Mouse (Mus musculus): ENCODE results near the gene Slc26a8.

The Slc26a8 gene

DNA sequence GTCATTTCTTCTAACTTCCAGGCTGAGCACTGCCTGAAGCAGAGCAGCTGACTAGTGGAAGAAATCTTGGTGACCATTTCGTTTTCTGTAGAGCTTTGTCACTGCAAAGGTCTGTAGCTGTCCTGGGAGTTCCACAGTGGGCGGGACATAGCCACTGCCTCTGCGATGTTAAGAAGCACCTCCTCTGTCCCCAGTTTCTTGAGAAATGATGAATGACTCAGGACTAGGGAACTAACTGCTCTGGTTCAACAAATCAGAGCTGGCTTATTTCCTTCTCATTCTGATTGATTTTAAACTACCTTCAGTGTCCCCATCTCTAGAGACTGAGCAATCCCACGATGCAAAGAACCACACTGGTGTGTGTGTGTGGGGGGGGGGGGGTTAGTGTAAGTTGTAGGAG lies 45.9 kb downstream of the Slc26a8 start:
- DNase-seq (ENCODE audit: extremely low read depth, insufficient read length, low spot score) = no peak

DNA sequence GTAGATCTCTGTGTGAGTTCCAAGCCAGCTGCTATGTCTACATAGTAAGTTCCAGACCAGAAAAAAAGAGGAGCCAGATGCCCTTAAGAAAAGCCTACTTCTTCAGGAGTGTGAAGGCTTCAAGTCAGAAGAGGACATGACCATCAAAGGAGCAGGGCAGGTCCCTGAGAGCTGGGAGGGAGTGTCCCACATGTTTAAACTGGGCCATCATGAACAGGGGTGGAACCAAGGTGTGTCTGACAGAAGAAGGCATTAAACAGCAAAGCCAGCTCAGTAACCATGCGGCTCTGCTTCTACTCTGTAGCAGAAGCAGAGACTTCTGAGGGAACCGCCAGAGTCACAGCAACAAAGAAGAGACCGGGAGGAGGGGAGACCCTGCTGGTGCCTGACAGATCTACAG lies 46.3 kb downstream of the Slc26a8 start:
- no peak for DNase-seq (ENCODE audit: extremely low read depth, insufficient read length, low spot score)

DNA sequence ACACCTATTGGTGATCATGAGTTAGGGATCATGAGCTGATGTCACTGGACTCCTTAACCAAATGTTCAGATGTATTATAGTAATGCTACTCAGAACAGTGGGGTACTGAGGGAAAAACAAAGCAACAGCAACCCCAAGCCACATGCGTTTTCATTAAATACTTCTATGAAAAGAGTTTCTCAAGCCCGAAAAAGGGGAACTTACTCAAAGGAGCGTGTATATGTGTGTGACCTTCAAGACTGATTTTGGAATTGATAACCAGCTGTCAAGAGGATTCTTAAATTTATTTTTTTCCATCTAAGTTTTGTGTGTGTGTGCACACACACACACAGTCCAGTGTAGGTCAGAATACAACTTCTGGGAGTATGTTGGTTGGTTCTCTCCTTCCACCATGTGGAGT lies 49.9 kb downstream of the Slc26a8 start:
- DNase-seq (ENCODE audit: extremely low read depth, insufficient read length, low spot score) = no peak

DNA sequence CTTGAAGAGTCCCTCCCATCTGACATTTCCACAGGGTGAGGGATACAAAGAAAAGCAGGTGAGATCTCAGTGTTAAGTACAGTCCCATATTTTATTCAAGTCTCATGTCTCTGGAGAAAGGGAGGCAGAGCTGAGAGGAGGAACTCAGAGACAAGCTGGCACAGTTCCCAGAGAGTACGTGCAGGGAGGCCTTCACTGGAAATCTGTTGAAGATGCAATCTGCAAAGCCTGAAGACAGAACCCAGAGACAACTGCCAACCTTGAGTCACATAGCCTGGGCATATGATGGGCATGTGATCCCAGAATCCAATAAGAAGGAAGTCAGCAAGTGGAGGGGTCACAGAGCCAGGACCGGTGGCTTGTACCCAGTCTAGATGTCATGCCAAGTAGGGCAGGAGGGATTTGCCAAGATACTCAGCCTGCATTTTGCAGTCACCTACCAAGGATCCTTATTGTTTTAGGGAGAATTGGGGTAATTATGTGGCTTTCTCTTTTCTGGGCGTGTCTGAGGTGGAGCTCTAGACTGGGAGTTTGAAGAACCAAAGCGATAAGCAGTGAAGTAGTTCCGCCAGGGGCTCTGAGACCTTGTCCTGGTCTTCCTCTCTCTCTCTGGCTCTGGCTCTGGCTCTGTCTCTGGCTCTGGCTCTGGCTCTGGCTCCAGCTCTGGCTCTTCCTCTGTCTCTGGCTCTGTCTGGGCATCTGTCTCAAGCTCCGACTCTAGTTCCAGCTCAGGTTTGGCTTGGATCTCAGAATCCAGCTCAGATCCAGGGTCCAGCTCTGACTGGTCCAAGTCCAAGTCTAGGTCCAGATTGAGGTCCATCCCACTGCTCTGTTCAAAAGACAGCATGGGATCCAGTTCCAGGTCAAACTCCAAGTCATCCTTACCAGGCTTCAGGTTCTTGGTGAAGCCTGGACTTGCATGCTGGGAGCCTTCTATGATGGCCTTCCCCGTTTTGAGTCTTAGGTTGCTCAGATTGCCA lies 52.0 kb downstream of the Slc26a8 start:
- DNase-seq (ENCODE audit: extremely low read depth, insufficient read length, low spot score) = no peak

DNA sequence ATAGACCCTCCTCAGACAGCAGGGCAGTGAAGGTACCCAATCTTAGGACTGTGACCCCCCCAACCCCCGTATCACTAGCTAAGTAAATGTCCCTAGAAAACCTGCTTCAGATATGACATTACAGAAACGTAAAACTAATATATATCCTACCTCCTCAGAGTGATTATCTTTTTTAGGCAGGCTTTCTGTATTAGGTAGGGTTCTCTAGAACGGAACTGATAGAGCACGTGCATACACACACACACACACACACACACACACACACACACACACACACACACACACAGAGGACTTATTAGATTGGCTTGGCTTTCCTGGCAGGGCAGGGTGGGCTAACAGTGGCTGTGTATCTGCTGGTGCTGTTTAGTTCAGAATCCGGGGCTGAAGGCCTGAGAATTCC lies 54.2 kb downstream of the Slc26a8 start:
- no peak for DNase-seq (ENCODE audit: extremely low read depth, insufficient read length, low spot score)

DNA sequence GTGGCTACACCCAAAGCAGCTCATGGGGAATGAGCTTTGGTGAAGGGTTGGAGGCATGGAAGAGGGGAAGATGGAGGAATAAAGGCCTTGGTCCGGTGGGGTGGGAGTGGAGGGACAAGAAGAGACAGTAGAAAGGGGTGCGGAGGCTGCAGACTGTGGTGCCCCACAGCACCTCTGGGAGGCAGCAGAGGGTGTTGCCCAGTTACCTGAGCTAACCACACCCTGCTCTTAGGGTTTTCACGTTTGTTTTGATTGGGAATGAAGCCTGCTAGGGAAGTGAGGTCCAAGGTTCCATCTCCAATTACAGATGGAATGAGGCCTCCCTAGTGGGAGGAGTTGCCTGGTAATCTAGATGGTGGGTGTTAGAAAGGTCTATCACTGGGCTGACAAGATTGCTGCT lies 60.9 kb downstream of the Slc26a8 start:
- DNase-seq (ENCODE audit: extremely low read depth, insufficient read length, low spot score) = no peak

DNA sequence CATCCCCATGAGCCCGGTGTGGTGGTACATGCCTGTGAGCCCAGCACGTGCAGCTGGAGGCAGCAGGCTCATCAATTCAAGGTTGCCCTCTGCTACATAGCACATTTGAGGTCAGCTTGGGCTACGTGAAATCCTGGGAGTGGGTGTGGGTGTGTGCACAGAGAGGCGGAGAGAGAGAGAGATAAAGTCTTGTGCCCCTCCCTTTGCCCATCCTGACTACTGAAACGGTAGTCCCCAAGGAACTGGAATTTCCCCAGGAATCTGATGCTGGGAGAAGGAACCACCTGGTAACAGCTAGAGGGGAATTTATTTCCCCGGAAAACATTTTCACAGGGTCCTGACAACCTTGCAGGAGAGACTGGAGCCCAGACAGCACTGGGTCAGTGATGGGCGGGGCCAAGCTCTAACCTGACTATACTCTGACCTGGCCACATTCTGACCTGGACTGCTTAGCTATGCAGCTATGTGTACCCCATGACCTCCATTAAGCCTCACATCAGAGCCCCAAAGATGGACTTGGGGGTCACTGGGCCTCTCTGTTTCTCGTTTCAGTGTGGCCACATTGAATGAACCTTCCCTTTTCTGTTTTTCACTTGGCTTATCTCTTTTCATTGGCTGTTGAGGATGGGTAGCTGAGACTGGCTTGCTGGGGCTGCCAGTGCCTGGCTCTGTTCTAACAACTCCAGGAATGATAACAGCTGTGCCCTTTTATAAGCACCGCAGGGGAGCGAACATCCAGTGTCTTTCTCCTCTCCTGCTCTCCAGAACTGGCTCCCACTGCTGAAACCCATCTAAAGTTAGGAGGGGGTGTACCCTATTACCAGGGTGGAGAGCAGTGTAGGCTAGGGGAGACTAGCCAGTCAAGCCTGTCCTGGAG lies 61.5 kb downstream of the Slc26a8 start:
- DNase-seq (ENCODE audit: extremely low read depth, insufficient read length, low spot score) = no peak

DNA sequence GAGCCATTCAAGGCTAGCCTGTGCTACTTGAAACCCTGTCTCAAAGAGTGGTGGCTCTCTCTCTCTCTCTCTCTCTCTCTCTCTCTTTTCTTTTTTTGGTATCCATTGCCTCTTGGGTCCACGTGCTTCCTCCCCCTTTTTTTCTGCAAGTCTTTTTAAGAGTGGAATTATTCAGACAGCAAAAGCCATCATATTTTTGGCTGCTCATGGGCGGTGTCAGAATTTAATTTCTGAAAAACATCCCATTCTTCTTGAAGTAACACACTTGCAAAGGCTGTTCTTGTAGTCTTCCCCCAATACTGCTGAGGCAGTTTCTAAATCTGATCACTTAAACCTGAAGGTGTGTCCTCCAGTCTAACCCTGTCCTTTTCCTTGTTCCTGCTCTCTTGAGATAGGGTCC lies 63.1 kb downstream of the Slc26a8 start:
- no peak for DNase-seq (ENCODE audit: extremely low read depth, insufficient read length, low spot score)

DNA sequence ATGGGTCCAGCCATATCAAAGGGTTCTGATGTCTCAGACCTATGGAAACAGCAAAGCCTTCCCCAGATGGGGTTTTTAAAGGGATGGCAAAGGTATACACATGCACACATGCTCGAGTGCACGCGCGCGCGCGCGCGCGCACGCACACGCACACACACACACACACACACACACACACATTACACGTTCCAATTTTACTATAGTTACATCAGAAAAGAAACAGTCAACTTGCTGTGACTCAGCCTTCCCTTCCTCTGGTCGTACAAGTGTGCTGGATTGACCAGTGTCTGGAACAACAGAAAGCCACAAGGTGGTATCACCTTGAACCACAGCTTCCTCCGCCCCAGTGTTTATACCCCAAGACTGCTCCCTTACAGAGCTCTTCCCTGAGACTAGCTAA lies 64.7 kb downstream of the Slc26a8 start:
- DNase-seq (ENCODE audit: extremely low read depth, insufficient read length, low spot score) = no peak

DNA sequence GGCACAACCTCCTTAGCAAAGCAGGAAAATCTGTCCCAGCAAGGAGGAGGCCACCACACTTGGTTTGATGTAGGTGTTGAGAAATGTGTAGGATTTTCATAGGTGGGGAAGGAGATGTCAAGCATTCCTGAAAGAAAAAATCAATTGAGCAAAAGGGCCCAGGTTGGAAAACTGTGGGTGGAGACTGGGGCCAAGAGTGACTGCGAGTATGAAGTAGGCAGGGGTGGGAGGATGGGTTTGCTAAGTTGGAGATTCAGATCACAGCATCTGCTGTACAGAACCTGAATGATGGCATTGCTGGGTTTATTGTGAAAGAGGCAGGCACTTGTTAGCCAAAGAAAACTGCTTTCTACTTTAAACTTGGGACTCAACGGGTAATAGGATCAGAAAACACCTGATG lies 65.2 kb downstream of the Slc26a8 start:
- DNase-seq (ENCODE audit: extremely low read depth, insufficient read length, low spot score) = no peak

DNA sequence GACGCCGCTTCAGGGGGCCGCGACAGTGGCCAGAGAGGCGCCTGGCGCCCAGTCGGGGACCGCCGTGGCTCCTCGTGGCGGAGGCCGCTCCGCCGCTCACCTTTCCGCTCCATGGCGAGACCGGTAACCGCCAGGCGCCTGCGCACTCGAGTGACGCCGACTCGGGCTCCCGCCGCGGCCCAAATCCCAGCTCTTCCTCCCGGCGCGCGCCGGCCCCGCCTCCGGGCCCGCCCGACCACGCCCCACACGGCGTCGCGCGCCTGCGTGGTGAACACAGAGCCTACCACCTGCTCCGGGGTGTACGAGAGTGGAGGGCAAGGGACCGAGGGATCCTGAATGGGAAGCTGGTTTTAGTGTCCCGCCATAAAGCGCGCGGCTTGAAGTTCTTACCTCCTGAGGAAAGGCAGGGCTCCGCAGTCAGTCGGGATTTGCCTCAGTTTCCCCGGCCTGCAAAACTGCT lies 67.7 kb downstream of the Slc26a8 start, which contains the start of gene Srpk1:
TSS of gene Srpk1 (minus strand) at position 410 of the 460 bp plus-strand sequence.
- DNase-seq (ENCODE audit: extremely low read depth, insufficient read length, low spot score) = peak; percentile 93

DNA sequence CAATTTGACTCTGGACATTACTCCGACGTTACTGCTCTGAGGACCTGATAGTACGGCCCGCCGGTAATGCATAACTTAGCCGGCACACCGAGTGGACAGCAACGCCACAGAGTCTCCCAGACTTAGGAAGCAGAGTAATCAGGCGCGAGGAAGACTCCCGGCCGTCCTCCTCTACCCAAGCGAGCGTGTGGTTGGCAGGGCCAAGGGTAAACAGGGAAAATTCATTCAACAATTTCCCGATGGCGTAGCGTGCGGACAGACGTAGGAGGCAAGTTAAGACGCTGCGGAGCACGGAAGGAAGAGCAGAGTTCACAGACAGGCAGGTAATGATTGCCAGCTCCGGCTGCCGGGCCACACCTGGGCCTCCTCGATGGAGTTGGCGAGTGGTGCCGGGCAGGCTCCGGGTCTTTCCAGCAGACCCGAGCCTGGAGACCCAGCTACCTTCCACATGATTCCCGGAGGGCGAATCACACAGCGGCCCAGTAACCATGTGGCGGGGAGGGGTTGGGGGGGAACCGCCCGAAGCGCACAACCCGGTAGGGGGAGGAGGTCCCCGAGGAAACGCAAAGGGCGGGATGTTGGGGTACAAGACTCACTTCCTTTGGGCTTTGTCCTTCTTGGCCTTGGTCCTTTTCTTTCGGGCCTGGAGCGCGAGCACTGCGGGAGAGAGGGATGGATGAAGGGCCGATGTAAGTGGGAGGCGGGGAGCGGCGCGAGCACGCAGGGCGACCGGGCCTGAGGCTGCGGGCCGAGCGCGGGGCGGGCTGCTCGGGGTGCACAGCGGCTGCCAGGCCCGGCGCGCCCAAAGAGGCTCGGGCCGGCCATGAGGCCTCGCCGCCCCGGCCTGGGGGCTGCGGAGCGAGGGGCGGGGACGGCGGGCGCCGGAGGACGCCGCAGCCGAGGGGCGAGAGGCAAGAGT lies 68.4 kb downstream of the Slc26a8 start:
- DNase-seq (ENCODE audit: extremely low read depth, insufficient read length, low spot score) = peak; percentile 79

DNA sequence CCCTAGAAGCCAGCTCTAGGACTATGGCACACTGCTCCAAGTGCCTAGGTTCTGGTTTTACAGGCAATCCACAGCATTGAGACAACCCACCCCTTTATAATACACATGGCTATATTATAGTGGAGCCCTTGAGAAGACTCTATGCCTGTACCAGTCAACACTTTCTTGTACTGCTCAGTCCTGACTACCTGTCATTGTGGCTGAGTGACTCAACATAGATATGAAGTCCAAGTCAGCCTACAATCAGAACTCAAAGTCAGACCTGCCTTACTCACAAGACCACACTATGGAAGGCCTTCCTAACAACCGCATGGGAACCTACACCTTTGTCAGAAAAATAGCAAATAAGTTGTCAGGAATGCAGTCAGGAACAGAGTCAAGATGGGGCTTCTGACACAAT lies 71.3 kb downstream of the Slc26a8 start:
- no peak for DNase-seq (ENCODE audit: extremely low read depth, insufficient read length, low spot score)

DNA sequence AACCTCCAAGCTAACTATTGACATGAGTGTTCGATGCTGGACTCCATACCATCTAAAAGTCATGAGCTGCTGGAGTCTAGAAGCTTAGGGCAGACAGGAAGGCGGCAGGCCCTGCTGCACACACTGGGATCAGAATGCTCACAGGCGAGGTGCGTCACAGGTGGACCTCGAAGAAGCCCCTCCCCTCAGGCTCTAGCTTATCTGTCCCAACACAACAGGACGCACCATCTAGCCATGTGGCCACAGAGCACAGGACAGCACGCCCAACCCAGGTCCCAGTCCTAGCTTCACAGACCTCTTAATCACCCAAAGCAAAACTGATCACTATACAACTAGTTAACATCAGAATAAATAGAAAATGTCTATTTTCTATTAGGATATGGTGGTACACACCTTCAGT lies 71.9 kb downstream of the Slc26a8 start:
- no peak for DNase-seq (ENCODE audit: extremely low read depth, insufficient read length, low spot score)

DNA sequence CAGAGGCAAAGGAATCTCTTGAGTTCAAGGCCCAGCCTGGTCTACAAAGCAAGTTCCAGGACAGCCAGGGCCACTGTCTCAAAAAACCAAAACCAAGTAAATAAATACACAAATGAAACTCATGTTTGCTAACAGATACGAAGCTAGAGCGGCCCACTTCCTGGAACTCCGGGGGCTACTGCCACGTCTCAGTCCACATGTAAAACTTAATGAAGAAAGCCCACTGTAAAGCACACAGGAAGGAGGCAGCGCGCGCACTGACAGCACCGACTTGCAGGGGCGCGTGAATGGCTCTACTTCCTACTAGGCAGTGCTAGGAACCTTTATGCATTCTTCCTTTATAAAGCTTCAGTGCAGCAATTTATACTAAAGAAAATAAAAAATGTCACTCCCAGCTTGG lies 72.4 kb downstream of the Slc26a8 start:
- no peak for DNase-seq (ENCODE audit: extremely low read depth, insufficient read length, low spot score)

DNA sequence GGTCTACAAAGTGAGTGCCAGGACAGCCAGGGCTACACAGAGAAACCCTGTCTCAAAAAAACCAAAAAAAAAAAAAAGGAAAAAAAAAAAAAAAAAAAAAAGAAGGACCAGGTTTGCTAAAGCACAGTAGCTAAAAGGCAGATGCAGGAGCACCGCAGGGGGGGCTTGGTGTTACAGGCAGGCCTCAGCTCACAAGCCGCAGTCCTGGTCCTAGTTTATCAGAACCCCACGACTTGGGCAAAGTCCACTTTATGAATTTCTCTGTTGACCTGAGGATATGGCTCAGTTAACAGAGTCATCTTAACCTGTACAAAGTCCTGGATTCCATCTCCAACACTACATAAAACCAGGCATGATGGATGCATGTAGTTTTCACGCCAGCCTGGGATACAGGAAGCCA lies 74.7 kb downstream of the Slc26a8 start:
- DNase-seq (ENCODE audit: extremely low read depth, insufficient read length, low spot score) = no peak

DNA sequence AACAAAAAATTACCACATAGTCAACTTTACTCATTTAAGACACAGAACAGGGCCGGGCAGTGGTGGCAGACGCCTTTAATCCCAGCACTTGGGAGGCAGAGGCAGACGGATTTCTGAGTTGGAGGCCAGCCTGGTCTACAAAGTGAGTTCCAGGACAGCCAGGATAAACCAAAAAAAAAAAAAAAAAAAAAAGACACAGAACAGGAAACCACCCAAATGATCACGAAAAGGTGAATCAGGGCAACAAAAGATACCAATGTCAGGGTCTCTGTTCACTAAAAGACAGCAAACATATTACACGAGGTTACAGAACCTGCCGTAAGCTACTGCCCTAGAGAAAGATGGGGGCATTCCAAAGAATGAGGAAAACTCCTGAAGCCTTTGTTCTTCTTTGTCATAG lies 76.9 kb downstream of the Slc26a8 start:
- DNase-seq (ENCODE audit: extremely low read depth, insufficient read length, low spot score) = no peak

DNA sequence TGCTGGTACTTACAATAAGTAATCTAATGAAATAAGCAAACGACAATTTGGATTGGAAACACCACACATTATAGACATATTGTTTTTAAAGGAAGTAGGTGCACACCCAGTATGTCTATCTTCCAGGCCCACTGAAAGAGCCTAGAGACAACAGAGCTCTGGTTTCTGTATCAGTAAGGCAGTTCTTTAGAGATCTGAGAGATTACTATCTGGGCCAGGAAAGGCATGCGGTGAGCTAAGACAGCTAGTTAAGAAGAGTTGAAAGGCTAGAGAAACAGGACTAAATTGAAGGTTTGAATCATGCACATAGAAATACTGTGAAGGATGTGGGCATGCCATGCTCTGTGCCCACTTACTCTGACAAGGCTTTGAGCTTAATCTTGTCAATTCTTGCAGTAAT lies 77.4 kb downstream of the Slc26a8 start:
- DNase-seq (ENCODE audit: extremely low read depth, insufficient read length, low spot score) = no peak

DNA sequence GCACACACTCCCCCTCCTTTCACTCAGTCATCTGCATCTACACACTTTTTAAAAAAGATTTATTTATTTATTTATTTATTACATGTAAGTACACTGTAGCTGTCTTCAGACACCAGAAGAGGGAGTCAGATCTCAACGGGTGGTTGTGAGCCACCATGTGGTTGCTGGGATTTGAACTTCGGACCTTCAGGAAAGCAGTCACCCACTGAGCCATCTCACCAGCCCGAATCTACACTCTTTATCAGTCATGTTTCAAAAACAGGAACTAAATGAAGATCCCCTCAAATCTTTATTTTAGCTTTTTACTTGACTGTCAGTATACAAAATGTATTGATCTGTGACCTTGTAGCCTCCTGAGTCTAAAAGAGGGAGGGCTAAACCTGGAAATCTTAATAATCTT lies 80.5 kb downstream of the Slc26a8 start:
- no peak for DNase-seq (ENCODE audit: extremely low read depth, insufficient read length, low spot score)

DNA sequence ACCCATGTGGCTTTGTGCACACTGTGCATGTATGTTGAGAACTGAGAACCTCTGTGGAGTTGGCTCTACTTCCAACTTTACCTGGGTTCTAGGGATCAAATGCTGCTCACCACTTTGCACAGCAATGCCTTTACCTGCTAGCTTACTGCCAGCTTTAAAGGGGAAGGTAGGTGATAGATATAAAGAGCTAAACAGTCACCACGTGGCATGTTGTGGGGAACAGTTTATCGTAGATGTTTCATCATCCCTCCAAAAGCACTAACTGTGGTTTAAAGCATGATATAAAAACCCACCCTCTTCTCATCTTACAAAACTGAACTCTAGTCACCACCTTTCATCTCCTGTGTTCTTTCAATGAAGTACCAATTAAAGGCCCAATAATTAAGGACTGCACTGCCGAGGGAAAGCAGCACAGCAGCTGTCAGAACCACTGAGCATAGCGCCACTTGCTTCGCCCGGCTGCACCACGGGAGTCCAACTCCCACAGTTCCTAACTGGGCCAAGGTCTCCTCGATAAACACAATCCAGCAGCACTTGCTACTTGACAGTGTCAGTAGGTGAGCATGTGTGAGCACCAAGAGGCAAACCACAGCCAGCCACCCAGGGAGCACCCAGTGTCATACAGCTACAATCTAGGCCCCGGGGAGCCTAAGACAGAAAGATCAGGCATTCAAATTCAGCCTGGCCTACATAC lies 88.3 kb downstream of the Slc26a8 start:
- DNase-seq (ENCODE audit: extremely low read depth, insufficient read length, low spot score) = no peak

Data from 3134 (cell line).